ENCODE assay signal across 8 mouse cellular contexts in genomic region chr14:20707201-20708190, GRCm38 (mm10). TPM values are rescaled to one million over a fixed set of nuclear protein-coding genes. Genes with fewer than 3 reads are reported as not detected.
A peak's percentile ranks its signal among the peaks of the same experiment; 100 is the strongest.
DNase-seq lines count a peak whose midpoint lies in the region; ATAC-seq and TF ChIP-seq lines count a peak whose summit lies in the region.

Gene Zswim8, plus strand, starts transcription at chr14:20707552.

- H3K79me2 ChIP-seq in liver, adult 2 months (ENCODE audit: control insufficient read depth, insufficient read depth, low read length): peaks cover 18% of the 10 kb centered on the region
- peaks cover 56% of the 10 kb centered on the region for H3K79me2 ChIP-seq in myocyte (ENCODE audit: control insufficient read depth, insufficient read depth)

- H3K4me1 ChIP-seq in heart, embryonic 11.5 days (ENCODE audit: control insufficient read depth, insufficient read depth, low read length): peaks cover 11% of the 10 kb centered on the region
- H3K4me1 ChIP-seq in kidney, embryonic 16.5 days (ENCODE audit: insufficient read depth, low read length): peaks cover 20% of the 10 kb centered on the region
- peaks cover 11% of the 10 kb centered on the region for H3K4me1 ChIP-seq in liver, adult 2 months (ENCODE audit: control insufficient read depth, insufficient read depth, low read length)

- no peak for TF ChIP-seq CTCF in liver, adult 2 months (IDR thresholded peaks at IDR 0.05; ENCODE audit: low read depth, low read length)

- no peaks in the 10 kb centered on the region for H3K27me3 ChIP-seq in heart, embryonic 11.5 days (ENCODE audit: control insufficient read depth, insufficient read depth, low read length)
- no peaks in the 10 kb centered on the region for H3K27me3 ChIP-seq in kidney, embryonic 16.5 days (ENCODE audit: insufficient read depth, low read length)
- H3K27me3 ChIP-seq in liver, adult 2 months (ENCODE audit: control insufficient read depth, insufficient read depth, low read length): no peaks in the 10 kb centered on the region
- no peaks in the 10 kb centered on the region for H3K27me3 ChIP-seq in myocyte (ENCODE audit: control insufficient read depth, insufficient read depth, insufficient read length)
- H3K27me3 ChIP-seq in splenic B cell, adult 2 months (ENCODE audit: control insufficient read depth, insufficient read depth, low read length, poor library complexity, severe bottlenecking): no peaks in the 10 kb centered on the region

- peak; percentile 89 for DNase-seq in A20 (ENCODE audit: low read depth, low spot score)
- DNase-seq in brain, adult 2 months (ENCODE audit: low read depth, low spot score): peak; percentile 97
- peak; percentile 91 for DNase-seq in liver, adult 2 months (ENCODE audit: extremely low read depth, low read depth, low spot score)
- peak; percentile 85 for DNase-seq in splenic B cell, adult 2 months (ENCODE audit: low read depth, low spot score)

- H3ac ChIP-seq in myocyte (ENCODE audit: control insufficient read depth, insufficient read length): peak within 1 kb of the TSS; percentile 89

- no peaks in the 10 kb centered on the region for H3K9me3 ChIP-seq in heart, embryonic 11.5 days (replicated peaks; ENCODE audit: control insufficient read depth, low read length)
- H3K9me3 ChIP-seq in kidney, embryonic 16.5 days (ENCODE audit: low read length): no peaks in the 10 kb centered on the region

- peaks cover 15% of the 10 kb centered on the region for H3K36me3 ChIP-seq in heart, embryonic 11.5 days (ENCODE audit: control insufficient read depth, insufficient read depth, low read length)
- peaks cover 27% of the 10 kb centered on the region for H3K36me3 ChIP-seq in kidney, embryonic 16.5 days (ENCODE audit: insufficient read depth, low read length)
- peaks cover 14% of the 10 kb centered on the region; the same call in 1 of the 2 replicates for H3K36me3 ChIP-seq in liver, adult 2 months (ENCODE audit: control insufficient read depth, insufficient read depth, low read length)
- peaks cover 13% of the 10 kb centered on the region for H3K36me3 ChIP-seq in myocyte (ENCODE audit: control insufficient read depth, insufficient read depth)
- H3K36me3 ChIP-seq in splenic B cell, adult 2 months (ENCODE audit: control insufficient read depth, insufficient read depth, low read length, poor library complexity, severe bottlenecking): peaks cover 10% of the 10 kb centered on the region

- WGBS in heart, embryonic 11.5 days (ENCODE audit: insufficient replicate concordance): under 1% methylated on average over 74 of the region's 80 CpGs
- under 1% methylated on average over 75 of the region's 80 CpGs for WGBS in kidney, embryonic 16.5 days
- WGBS in liver, adult 2 months: under 1% methylated on average over 80 of the region's 80 CpGs

- H3K9ac ChIP-seq in heart, embryonic 11.5 days (ENCODE audit: low read depth, low read length): peak within 1 kb of the TSS; percentile 99
- H3K9ac ChIP-seq in kidney, embryonic 16.5 days (replicated peaks; ENCODE audit: low read length): peak within 1 kb of the TSS; percentile 96
- H3K9ac ChIP-seq in liver, adult 2 months (ENCODE audit: low read depth, low read length): peak within 1 kb of the TSS; percentile 83

- peak within 1 kb of the TSS; percentile 85 for H3K4me2 ChIP-seq in heart, embryonic 11.5 days
- peak within 1 kb of the TSS; percentile 72 for H3K4me2 ChIP-seq in kidney, embryonic 16.5 days (replicated peaks; ENCODE audit: low read depth, low read length)
- peak within 1 kb of the TSS; percentile 90 for H3K4me2 ChIP-seq in myocyte (ENCODE audit: low read depth)

- H3K4me3 ChIP-seq in heart, embryonic 11.5 days (ENCODE audit: low read depth, low read length): peak within 1 kb of the TSS; percentile 99
- H3K4me3 ChIP-seq in kidney, embryonic 16.5 days (ENCODE audit: low read length): peak within 1 kb of the TSS; percentile 100
- peak within 1 kb of the TSS; percentile 73 for H3K4me3 ChIP-seq in liver, adult 2 months (ENCODE audit: insufficient read depth, low read depth, low read length)
- H3K4me3 ChIP-seq in myocyte: peak within 1 kb of the TSS; percentile 94

- ATAC-seq in erythroblast, adult 5-6 weeks (replicated peaks; ENCODE audit: low FRiP score, poor library complexity, severe bottlenecking): peak; percentile 84
- ATAC-seq in heart, embryonic 11.5 days (replicated peaks; ENCODE audit: insufficient number of reproducible peaks, low FRiP score, low TSS enrichment): peak; percentile 89
- ATAC-seq in kidney, embryonic 16.5 days (ENCODE audit: low FRiP score, low TSS enrichment): peak; percentile 95

- peak; percentile 60; the same call in 1 of the 2 replicates for TF ChIP-seq POLR2A in liver, adult 2 months (IDR thresholded peaks at IDR 0.05; ENCODE audit: extremely low read depth, insufficient read depth, low read length)
- peak; percentile 83 for TF ChIP-seq POLR2A in myocyte (IDR thresholded peaks at IDR 0.05; ENCODE audit: insufficient read length, low read depth)

- peak within 1 kb of the TSS; percentile 88 for H3K27ac ChIP-seq in heart, embryonic 11.5 days (ENCODE audit: low read depth, low read length)
- peak within 1 kb of the TSS; percentile 65 for H3K27ac ChIP-seq in kidney, embryonic 16.5 days (ENCODE audit: low read length)
- peak within 1 kb of the TSS; percentile 97 for H3K27ac ChIP-seq in liver, adult 2 months (replicated peaks; ENCODE audit: insufficient read depth, low read depth, low read length)

TF ChIP-seq in myocyte, 11 proteins besides CTCF, POLR2A, EP300 and RAD21:
- TF ChIP-seq MYOD1 (IDR thresholded peaks at IDR 0.05; ENCODE audit: control insufficient read depth in 1 of 3, insufficient read length in 2 of 3, low read depth in 2 of 3) (peak in 1 of 3 experiments; percentile 0), USF1 (IDR thresholded peaks at IDR 0.05; ENCODE audit: low read depth) (peak; percentile 78), POLR2AphosphoS2 (IDR thresholded peaks at IDR 0.05; ENCODE audit: insufficient read length, low read depth) (peak; percentile 84), REST (IDR thresholded peaks at IDR 0.05; ENCODE audit: insufficient read depth, insufficient read length) (peak; percentile 64), TCF3 (IDR thresholded peaks at IDR 0.05; ENCODE audit: insufficient read length, low read depth) (no peak), CEBPB (IDR thresholded peaks at IDR 0.05; ENCODE audit: insufficient read depth, poor library complexity, severe bottlenecking) (no peak)
TF ChIP-seq in myocyte: peak in this region for 4.

RNA-seq across cellular contexts. Expression of gene Zswim8, which starts in this region (rescaled TPM):
- total RNA-seq in erythroblast, adult 5-6 weeks (2015; ENCODE audit: low replicate concordance): 17.8 and 32.3 TPM in 2 replicates
- 10.1 and 16.3 TPM in 2 replicates for total RNA-seq in erythroblast, adult 5-6 weeks (2017; ENCODE audit: low replicate concordance)
- polyA plus RNA-seq in heart, embryonic 11.5 days (2014; fragmentation: Nextera tagmentation; extraction: Ambion mirVana): 23.4 and 24.1 TPM in 2 replicates
- 28.3 and 33.6 TPM in 2 replicates for polyA plus RNA-seq in kidney, embryonic 16.5 days (2015; fragmentation: Nextera tagmentation; extraction: Ambion mirVana)
- 11.4 and 19.6 TPM in 2 replicates for total RNA-seq in liver, adult 2 months (2014; rRNA removed)
- 58.6 and 95.0 TPM in 2 replicates for polyA plus RNA-seq in liver, adult 2 months (2012; rRNA removed)
- 74.9 TPM for polyA plus RNA-seq in myocyte (2012; fragmentation: generic; extraction: Trizol)

Comparison
In these comparisons a context has a peak if more than half of its experiments do, and no peak if none do; other contexts are left out.
1. Peak in every context shown above with its lines: DNase-seq, ATAC-seq, H3K4me3 ChIP-seq and H3K27ac ChIP-seq.